Mouse (Mus musculus) telencephalon, adult 2 months (tissue): ENCODE data around the gene Map2k1.
"Not testable (repeated sequence)": the region's sequence is repeated elsewhere in the genome, so short reads cannot be mapped to it uniquely, and the experiment has no call there.

ENCODE experiments used
- DNase-seq: peaks from one replicate; pipeline ENCODE4 v3.0.0-alpha.2; 2011; ENCODE audit warnings: low read depth, low spot score

Map2k1 gene

GRCm38 (mm10) chr9:64253021-64253904, at the start of gene Map2k1:
TSS of gene Map2k1 (minus strand) at chr9:64253631.
- DNase-seq, result peak; percentile 98

DNA sequence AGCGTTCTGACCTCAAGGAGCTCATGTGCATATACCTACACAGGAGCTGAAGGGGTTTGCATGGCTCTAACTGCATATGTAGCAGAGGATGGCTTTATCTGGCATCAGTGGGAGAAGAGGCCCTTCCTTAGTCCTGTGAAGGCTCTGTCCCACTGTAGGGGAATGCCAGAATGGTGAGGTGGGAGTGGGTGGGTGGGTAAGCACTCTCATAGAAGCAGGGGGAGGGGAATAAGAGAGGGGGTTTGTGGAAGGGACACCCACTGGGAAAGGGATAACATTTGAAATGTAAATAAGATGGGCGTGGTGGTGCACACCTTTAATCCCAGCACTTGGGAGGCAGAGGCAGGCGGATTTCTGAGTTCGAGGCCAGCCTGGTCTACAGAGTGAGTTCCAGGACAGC, 49.7 kb upstream of the Map2k1 start:
- DNase-seq, result not testable (repeated sequence)

- no peak for DNase-seq
Observed at GRCm38 (mm10) chr9:64282404-64282987, 29.1 kb upstream of the Map2k1 start.

DNA sequence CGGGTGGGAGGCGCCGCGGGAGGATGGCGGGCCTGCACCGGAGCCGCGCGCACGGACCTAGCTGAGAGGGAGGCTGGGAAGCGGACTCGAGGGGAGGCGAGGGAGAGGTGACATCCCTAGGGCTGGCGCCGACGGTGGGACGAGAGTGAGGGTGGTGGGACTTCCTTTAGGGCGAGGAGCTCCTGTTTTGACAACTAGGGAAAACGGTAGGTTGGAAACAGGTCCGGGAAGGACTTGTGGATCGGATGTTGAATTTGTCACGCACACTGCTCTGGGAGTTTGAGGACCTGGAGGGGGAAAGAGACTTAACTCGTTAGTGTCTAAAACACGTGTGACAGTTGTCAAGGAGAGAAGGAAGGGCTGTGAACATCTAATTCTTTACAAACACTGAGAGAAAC, 28.3 kb upstream of the Map2k1 start:
- peak; percentile 1 for DNase-seq

DNA sequence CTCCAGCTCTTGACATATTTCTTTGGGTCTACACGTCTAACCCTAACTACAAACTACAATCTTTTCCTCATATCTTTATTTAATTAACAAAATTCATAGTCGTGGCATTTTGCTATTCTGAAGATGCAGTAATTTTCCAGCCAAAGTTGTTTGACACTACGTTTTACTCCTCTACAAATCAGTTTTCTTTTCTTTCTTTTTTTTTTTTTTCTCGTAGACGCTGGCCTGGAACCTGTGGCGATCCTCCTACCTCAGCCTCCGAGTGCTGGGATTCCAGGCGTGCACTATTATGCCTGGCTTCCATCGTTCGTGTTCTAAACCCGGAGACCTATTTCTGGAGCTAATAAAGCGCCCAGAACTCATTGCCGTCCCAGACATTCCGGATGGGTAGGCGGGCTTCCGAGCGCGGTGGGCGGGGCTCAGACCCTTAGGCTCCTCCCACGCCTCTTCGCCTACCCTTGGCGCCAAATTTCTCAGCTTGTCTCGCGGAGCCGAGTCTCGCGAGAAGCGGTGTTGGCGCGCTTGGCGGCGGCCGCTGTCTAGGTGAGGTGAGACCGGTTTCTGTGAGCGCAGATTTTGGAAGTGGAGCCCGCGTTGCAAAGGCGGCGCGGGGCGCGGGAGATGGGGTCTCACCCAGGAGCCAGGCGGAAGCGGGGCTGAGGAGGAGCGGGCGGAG, 27.8 kb upstream of the Map2k1 start, which contains the start of gene Tipin:
Tipin (plus strand) TSS at position 477 of the 676 bp plus-strand sequence.
- DNase-seq, result peak; percentile 86

GRCm38 (mm10) chr9:64278665-64279310, 25.4 kb upstream of the Map2k1 start:
- no peak for DNase-seq

DNA sequence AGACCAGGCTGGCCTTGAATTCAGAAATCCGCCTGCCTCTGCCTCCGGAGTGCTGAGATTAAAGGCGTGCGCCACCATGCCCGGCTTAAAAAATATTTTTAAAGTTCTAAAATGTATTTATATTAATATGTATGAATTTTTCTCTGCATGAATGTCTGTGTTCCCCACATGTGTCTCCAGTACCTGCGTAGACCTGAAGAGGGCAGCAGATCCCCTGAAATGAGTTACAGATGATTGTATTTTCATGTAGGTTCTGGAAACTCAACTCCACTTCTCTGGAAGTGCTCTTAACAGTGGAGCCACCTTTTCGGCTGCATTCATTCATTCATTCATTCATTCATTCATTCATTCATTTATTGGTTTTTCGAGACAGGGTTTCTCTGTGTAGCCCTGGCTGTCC, 24.3 kb upstream of the Map2k1 start:
- DNase-seq, result no peak

DNA sequence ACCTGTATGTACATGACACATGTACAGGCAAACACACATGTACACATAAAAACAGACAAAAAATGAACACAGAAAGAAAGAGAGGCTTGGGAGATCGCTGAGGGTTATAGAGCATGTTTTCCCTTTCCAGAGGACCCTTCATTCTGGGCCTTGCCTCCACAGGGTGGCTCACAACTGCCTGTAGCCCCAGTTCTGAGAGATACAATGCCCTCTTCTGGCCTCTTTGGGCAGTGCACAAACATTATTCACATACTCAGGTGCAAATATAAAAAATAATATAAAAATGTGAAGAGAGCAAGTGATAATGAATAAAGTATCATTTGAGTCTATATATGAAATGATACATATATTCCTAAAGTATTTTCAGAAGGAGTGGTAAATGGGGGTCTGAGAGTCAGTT, 21.5 kb upstream of the Map2k1 start:
- DNase-seq, result no peak

- DNase-seq, result no peak
Observed at GRCm38 (mm10) chr9:64274291-64274690, 20.9 kb upstream of the Map2k1 start.

- DNase-seq, result no peak
Observed at GRCm38 (mm10) chr9:64273757-64274156, 20.3 kb upstream of the Map2k1 start.

DNA sequence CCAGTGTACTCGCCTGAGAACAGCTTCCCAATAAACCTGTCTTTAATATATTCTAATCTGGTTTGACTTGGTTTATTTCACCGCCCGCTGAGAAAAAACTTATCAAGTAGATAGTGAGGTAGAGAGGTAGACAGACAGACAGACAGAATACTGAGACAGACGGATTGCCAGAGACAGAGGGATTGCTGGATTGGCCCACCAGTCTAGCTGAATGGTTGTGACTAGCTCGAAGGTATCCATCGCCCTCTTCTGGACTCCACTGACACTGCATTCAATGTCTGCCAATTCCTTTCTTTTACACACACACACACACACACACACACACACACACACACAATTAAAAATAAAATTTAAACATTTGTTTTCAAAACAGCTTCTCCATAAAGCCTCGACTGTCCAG, 19.2 kb upstream of the Map2k1 start:
- DNase-seq, result no peak

DNA sequence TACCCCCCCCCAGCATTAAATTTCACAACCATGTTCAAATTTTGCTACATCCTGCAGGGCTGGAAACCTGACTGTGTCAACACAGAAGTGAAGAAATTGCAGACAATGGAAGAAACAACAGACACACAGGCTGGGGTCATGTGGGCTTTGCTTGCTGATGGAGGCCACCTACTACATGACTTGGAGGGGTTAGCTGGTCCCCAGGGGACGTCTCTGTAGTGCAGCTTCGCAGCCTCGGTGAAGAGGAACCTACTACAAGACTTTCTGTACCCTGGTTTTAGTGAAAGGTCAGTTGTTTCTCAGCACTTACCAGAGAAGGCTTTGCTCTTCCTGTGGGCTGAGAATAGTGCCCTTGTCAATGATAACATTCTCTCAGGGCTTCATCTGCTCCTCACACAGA, 17.8 kb upstream of the Map2k1 start:
- no peak for DNase-seq

DNA sequence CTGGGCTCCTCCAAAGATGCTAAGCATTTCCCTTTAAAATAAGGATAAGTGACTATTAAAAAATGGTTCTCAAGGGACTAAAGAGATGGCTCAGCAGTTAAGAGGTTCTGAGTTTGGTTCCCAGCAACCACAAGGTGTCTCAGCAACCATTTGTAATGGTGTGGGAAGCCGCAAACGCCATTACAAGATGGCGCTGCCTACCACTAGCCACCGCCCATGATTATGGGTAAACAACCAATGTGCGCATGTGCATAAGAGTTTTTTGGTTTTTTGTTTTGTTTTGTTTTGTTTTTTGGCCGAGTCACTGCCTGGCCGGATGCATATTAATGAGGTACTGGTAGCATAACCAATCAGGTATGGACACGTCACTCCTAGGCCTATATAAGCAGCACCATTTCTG, 15.4 kb upstream of the Map2k1 start:
- not testable (repeated sequence) for DNase-seq

DNA sequence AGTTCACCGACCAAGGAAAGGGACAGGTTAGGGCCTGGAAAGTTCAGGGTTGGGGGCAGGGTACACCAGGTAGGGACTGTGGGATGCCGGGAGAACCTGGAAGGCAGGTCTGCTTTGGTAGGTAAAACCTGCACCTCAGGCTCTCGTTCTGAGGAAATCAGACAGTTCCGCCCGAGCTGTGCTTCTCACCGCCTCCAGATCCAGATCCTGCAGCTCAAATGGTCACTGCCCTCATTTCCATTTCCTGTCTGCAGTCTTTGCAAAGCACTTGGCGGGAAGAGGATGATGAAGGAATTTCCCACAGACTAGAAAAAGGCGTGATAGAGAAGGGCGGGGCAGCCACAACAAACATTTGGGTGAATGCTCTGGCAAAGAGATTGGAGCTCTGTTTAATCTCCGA, 14.8 kb upstream of the Map2k1 start:
- DNase-seq, result no peak

GRCm38 (mm10) chr9:64267231-64267630, 13.8 kb upstream of the Map2k1 start:
- DNase-seq, result no peak

DNA sequence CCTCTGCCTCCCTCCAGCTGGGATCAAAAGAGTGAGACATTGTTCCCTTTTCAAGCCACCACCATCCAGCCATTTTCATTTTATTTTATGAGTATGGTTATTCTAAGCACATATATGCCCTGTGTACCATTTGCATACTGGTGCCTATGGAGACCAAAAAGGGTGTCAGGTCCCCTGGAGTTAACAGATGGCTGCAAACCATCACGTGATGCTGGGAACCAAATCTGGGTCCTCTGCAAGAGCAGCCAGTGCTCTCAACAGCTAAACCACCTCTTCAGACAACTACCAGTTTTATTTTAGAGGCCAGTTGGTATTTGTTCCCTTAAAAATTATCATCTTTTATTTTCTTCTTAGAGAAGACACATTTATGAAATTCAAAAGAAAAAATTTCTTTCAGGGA, 11.4 kb upstream of the Map2k1 start:
- no peak for DNase-seq

- DNase-seq, result no peak
Observed at GRCm38 (mm10) chr9:64261023-64261422, 7.6 kb upstream of the Map2k1 start.

- DNase-seq, result no peak
Observed at GRCm38 (mm10) chr9:64259906-64260305, 6.5 kb upstream of the Map2k1 start.

GRCm38 (mm10) chr9:64256204-64256603, 2.8 kb upstream of the Map2k1 start:
- DNase-seq, result no peak

DNA sequence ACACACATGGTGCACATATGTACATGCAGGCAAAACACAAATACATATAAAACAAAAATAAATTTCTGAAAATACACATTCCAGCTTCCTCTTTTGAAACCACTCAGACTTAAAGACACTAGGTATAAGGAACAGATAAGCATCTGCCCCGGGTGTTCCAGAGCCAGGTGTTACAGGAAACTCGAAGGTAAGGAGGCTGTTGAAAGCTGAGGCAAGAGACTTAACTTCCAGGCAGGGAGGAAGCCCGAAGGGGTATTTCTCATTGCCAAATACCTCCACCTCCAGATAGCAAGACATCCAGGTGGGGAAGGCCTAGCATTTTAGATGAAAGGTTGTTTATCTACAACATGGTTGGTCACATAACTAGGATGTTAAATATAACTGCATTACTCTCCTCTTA, 2.0 kb upstream of the Map2k1 start:
- DNase-seq, result no peak

GRCm38 (mm10) chr9:64252591-64253020, 825 bp downstream of the Map2k1 start:
- DNase-seq, result no peak
